Mouse (Mus musculus) adrenal gland, postnatal 36 days (tissue): Measurements from ENCODE around the gene Angel2. TPM values are rescaled to one million over a fixed set of nuclear protein-coding genes. Genes with fewer than 3 reads are reported as not detected.
"Not testable (repeated sequence)": the region's sequence is repeated elsewhere in the genome, so short reads cannot be mapped to it uniquely, and the experiment has no call there.

ENCODE experiments used
- DNase-seq, 2 experiments: peaks; one replicate each; pipeline ENCODE4 v3.0.0; 2021; ENCODE audit warnings: mixed read lengths in 1 of 2
- long read RNA-seq, 2 experiments: library from polyadenylated mRNA; stranded (forward); transcript quantifications; one replicate each; pipeline ENCODE4 v2.0.0; 2021; ENCODE audit warnings: borderline sequencing depth in 2 of 2
- total RNA-seq, 2 experiments: library from RNA; stranded (reverse); gene quantifications; 2 replicates each; pipeline ENCODE4 v1.2.3; 2021

Angel2 gene
- total RNA-seq: 10 to 100 TPM; 44.0 to 54.1 TPM
- long read RNA-seq, experiment 1, transcript Angel2-202 (9 exons, 3,714 nt): major isoform, 10 of 64 reads
- long read RNA-seq, experiment 1, partial matches to known transcripts: 15 of 64 reads
- long read RNA-seq, experiment 1, other reads (novel, unspliced or antisense): 38 of 64 reads
- long read RNA-seq, experiment 2, partial matches to known transcripts: 1 of 24 reads
- long read RNA-seq, experiment 2, other reads (novel, unspliced or antisense): 21 of 24 reads

- DNase-seq: not testable (repeated sequence)
Measured at GRCm38 (mm10) chr1:190924812-190925211, at the start of gene Angel2. TSS of gene Angel2 (plus strand) at chr1:190925112.

DNA sequence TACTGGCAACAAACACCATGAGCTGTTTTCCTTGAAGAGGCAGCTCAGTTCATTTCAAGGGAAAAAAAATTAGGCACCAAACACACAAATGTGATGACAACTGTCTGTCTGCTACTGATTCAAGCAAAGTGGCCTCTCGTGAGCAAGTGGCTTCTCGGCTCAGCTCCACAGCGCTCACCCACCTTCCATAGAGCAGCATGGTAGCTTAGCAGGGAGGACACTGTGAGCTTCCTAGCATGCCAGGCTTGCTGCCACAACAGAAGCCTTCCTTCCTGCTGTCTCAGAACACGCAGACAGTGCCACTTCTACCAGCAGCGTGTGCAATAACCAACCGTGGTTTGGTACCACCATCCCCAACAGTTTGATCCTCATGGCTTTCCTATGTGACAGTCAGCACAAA, 49.2 kb upstream of the Angel2 start:
- no peak for DNase-seq

GRCm38 (mm10) chr1:190880638-190881037, 44.3 kb upstream of the Angel2 start:
- no peak for DNase-seq

- DNase-seq: peak; percentile 46 to 67
Measured at GRCm38 (mm10) chr1:190881422-190881821, 43.5 kb upstream of the Angel2 start.

DNA sequence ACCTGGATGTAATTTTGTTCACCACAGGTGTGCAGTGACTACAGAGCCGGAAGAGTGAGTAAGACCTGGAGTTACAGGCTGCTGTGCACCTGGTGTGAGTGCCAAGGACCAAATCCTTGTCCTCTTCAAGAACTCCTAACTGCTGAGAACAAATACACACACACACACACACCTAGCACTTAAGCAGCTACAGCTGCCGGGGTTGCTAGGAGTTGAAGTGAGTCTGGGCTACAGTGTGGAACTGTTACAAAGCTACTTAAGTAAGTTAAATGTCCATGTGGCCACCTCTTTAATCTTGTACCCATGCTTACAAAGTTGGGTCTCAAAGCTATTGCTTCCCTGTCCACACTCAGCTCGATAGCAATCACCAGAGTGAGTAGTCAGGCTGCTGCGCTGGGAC, 38.9 kb upstream of the Angel2 start:
- no peak for DNase-seq

GRCm38 (mm10) chr1:190888031-190888430, 36.9 kb upstream of the Angel2 start:
- DNase-seq: no peak

GRCm38 (mm10) chr1:190888646-190889045, 36.3 kb upstream of the Angel2 start:
- DNase-seq: no peak

GRCm38 (mm10) chr1:190893559-190894167, 31.2 kb upstream of the Angel2 start:
- DNase-seq: no peak

GRCm38 (mm10) chr1:190898186-190898585, 26.7 kb upstream of the Angel2 start:
- DNase-seq: no peak

GRCm38 (mm10) chr1:190898899-190899575, 25.9 kb upstream of the Angel2 start:
- no peak for DNase-seq

DNA sequence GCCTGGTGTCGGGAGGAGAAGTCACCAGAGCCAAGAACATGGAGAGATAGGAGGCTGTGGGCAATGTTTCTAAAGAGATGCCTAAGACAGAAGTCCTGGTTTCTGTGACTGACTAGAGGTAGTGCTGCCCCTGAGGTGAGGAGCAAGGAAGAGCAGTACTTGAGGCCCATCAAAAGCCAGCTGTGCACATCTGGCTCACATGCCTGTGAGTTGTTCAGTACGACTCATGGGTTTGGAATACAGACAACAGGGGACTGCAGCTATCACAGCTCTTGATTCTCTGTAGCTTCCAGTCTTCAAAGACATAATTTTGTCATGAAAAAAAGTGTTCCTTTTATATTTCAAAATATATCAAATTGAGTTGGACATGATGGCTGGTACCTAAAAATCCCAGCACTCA, 23.8 kb upstream of the Angel2 start:
- DNase-seq: no peak

DNA sequence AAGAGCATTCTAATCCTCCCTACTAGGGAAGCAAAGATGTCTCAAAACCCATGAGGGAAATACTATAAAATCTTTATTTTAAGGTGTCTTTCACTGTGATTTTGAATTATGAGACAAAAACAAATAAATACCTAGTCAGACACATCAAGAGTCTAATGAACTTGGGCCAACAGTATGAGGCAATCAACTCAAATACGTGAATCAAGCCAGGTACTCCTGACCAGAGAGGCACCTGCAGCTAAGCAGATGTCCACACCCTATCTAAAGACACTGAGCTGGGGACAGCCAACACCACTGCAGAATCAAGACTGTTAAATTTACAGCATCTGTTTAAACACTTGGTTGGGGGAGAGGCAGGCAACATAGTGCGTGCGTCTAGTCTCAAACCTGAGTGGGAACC, 20.8 kb upstream of the Angel2 start:
- DNase-seq: no peak

GRCm38 (mm10) chr1:190904714-190905113, 20.2 kb upstream of the Angel2 start:
- DNase-seq: no peak

DNA sequence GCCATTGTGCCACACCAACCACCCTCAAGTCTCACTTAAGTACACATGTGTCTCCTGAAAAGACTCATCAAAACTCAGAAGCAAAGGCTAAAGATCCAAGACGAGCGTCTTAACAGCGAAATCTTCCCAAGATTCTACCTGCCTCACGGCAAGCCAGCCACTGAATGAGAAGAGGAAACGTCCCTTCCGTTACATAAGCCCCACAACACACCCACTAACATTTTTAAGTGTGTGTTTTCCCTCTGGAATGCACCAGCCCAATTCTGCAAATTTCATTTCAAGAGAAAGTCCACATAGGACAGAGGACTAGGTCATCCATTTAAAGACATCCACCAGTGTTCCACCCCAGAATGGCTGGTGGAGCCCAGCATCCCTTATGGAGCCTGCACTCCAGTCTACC, 14.1 kb upstream of the Angel2 start:
- no peak for DNase-seq

- DNase-seq: peak; percentile 84 to 89
Measured at GRCm38 (mm10) chr1:190911415-190912123, 13.3 kb upstream of the Angel2 start, which contains the start of gene Rps6kc1. TSS of gene Rps6kc1 (minus strand) at chr1:190911770.

- DNase-seq: no peak
Measured at GRCm38 (mm10) chr1:190912623-190913022, 12.3 kb upstream of the Angel2 start.

- no peak for DNase-seq
Measured at GRCm38 (mm10) chr1:190918938-190919337, 6.0 kb upstream of the Angel2 start.

- no peak for DNase-seq
Measured at GRCm38 (mm10) chr1:190919725-190920469, 5.0 kb upstream of the Angel2 start.

GRCm38 (mm10) chr1:190927311-190927710, 2.4 kb downstream of the Angel2 start:
- no peak for DNase-seq

DNA sequence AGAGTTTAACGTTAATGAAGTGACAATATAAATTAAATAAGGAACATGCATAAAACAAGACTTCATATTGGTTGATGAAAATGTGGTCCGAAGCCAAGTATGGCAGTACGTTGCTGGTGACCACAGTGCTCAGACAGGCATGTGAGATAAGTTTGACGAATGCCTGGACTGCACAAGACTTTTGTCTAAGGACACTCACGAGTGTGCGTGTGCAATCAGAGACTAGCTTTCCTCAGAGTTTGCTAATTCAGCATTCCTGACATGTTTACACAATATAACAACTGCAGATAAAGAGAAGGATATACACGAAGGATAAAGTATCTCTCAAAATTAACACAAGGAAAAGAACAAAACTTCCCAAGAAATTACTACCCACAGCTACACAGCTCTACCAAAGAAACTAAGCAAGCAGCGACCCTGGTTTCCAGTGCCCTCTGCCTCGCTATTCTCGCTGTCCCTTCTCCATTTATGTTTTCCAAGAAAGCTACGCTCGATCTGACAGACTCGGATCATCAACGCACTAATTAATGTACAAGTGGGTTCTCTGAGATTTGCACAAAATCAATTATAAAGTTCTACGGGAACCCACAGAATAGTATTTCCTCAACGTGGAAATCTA, 2.9 kb downstream of the Angel2 start:
- no peak for DNase-seq

- peak; percentile 99 for DNase-seq
Measured at GRCm38 (mm10) chr1:190928370-190929009, 3.6 kb downstream of the Angel2 start.
